Mouse (Mus musculus) cortical plate, adult 2 months (tissue): ENCODE measurements around the gene Tshz2. TPM values are rescaled to one million over a fixed set of nuclear protein-coding genes. Genes with fewer than 3 reads are reported as not detected.

Experiments used
- H3K27ac ChIP-seq: fragments of 200-500 bp; 2 replicates; pipeline ENCODE4 v1.5.1; 2012; ENCODE audit warnings: low read length, control low read depth, inconsistent platforms; ENCODE audit not compliant: insufficient read depth
- H3K4me1 ChIP-seq: fragments of 200-500 bp; 2 replicates; pipeline ENCODE4 v1.6.1; 2011; ENCODE audit warnings: low read length; ENCODE audit not compliant: control insufficient read depth, insufficient read depth
- H3K4me3 ChIP-seq: fragments of 200-500 bp; 2 replicates; pipeline ENCODE4 v1.5.1; 2011; ENCODE audit warnings: mild to moderate bottlenecking, low read length, control low read depth; ENCODE audit not compliant: insufficient read depth
- CTCF ChIP-seq: fragments of 200-500 bp; IDR thresholded peaks from 2 replicates; pipeline ENCODE4 v1.5.1; 2011; ENCODE audit warnings: mild to moderate bottlenecking, control low read depth, low read length; ENCODE audit not compliant: insufficient read depth; ENCODE audit errors: extremely low read depth
- POLR2A ChIP-seq: fragments of 200-500 bp; IDR thresholded peaks from 2 replicates; pipeline ENCODE4 v1.6.1; 2011; ENCODE audit warnings: mild to moderate bottlenecking, low read length, control low read depth; ENCODE audit not compliant: insufficient read depth; ENCODE audit errors: extremely low read depth
- polyA plus RNA-seq: library from polyadenylated mRNA; depleted of rRNA; stranded (reverse); fragments of >200 nt; gene quantifications from 2 replicates; pipeline ENCODE4 v1.2.3, GENCODE M21; 2012

Tshz2 gene
- polyA plus RNA-seq, 1 experiment = 46.5 TPM

- no peak overlapping the region for H3K4me3 ChIP-seq
- H3K4me1 ChIP-seq = no peaks in the 10 kb centered on the region
- H3K27ac ChIP-seq = no peak overlapping the region
- TF ChIP-seq CTCF = no peak
- TF ChIP-seq POLR2A = no peak
Observed at GRCm38 (mm10) chr2:169869468-169869867, 236.7 kb downstream of the Tshz2 start.

GRCm38 (mm10) chr2:169870503-169870902 lies 237.7 kb downstream of the Tshz2 start:
- H3K4me3 ChIP-seq = no peak overlapping the region

DNA sequence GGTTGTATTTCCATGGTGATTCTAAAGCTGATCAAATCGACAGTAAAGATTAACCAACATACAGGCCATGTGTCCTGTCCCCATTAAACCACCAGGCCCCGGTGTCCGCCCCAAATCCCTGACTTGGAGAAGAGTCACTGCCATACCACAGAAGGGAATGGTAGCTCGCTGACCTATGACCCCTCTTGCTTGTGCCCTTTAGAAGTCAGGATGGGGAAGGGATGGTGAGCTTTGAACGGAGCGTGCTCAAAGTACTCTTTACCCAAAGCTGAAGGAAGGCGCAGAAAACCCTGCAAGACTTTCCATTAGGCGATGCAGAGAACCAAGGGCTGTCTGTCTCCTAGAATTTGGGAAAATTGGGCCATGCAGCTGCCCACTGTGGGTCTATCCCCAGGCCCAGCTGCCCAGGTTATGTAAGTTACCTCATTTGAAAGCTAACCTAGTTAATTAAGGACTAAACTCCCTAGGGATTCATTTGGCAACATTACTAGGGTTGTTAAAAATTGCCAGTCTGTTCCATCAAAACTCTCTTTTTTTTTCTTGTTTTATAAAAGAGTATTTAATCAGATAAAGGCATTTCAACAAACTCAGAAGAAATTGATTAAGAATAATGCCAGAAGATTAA lies 238.7 kb downstream of the Tshz2 start:
- Histone ChIP-seq H3K4me1 (no peaks in the 10 kb centered on the region), H3K4me3 (no peak overlapping the region), H3K27ac (no peak overlapping the region)
- TF ChIP-seq CTCF = no peak
- no peak for TF ChIP-seq POLR2A

More at GRCm38 (mm10) chr2:169870503-169870902, 237.7 kb downstream of the Tshz2 start:
- H3K27ac ChIP-seq = no peak overlapping the region
- no peak for TF ChIP-seq CTCF
- no peak for TF ChIP-seq POLR2A
- no peaks in the 10 kb centered on the region for H3K4me1 ChIP-seq

DNA sequence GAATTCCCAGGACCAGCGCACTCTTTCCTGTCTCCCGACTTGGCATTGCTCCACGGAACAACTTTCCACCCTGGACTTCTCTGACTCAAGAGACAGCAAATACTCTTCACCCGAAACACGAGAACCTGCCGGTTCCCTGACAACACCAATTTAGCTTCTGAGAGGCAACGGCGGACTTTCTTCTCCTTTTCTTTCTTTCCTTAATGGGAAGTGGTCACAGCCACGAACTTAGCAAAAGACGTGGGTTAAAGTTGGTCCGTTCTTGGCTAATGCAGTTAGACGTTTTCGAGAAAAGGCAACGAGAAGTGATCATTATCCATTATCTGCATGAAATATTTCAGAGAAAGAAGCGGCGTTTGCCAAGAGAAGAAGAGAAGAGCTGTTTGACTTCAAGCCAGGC lies 240.6 kb downstream of the Tshz2 start:
- no peak overlapping the region for H3K4me3 ChIP-seq
- TF ChIP-seq CTCF = no peak
- no peak for TF ChIP-seq POLR2A
- H3K27ac ChIP-seq = no peak overlapping the region
- no peaks in the 10 kb centered on the region for H3K4me1 ChIP-seq

DNA sequence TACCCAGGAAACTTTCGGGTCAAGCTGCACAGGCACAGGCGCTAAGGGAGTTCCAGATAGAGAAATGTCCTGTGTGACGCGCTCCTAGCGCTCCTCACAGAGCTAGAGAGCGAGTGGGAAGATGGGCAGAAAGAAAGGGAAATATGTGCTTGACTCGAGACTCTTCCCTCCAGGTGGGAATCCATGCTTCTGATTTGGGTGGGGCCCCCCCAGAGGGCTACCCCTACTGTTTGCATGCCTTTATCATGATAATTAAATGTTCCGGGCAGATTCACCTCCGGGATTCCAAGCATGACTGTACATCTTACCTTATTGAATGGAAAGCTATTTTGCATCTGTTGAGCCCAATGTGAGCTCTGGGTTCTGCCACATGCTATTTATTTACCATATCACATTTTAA lies 255.1 kb downstream of the Tshz2 start:
- Histone ChIP-seq H3K4me3 (no peak overlapping the region), H3K27ac (no peak overlapping the region), H3K4me1 (no peaks in the 10 kb centered on the region)
- TF ChIP-seq POLR2A (no peak), CTCF (no peak)

DNA sequence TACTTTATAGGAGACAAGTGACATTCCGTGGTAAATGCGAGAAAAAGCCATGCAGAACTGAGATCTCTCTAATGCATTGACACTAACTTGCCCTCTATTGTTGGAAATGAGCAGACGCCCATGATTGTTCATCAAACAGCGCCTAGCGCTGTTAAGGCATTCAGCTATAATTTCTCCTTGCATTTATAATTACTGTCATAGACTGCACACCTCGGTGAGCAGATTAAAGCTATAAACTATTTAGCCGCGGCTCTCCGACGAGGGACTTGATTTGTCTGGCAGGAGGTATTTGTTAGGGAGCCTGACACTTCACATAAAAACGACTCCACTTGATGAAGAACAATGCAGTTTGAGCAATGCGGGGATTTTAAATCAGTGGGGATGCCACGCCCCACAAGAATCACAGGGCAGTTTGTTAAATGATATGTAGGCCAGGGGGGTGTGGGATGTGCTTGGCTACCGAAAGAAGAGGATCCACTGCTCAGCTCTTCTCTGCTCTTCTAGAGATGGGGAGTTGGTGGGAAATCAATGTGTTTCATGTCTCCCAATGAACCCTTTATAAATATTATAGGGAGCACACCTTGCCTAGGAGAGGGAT lies 259.7 kb downstream of the Tshz2 start:
- TF ChIP-seq POLR2A (no peak), CTCF (no peak)
- Histone ChIP-seq H3K4me3 (no peak overlapping the region), H3K27ac (no peak overlapping the region)

GRCm38 (mm10) chr2:169902896-169903295 lies 270.1 kb downstream of the Tshz2 start:
- Histone ChIP-seq H3K4me3 (no peak overlapping the region), H3K27ac (no peak overlapping the region), H3K4me1 (no peaks in the 10 kb centered on the region)
- TF ChIP-seq CTCF = no peak
- no peak for TF ChIP-seq POLR2A

More for the DNA sequence above, 259.7 kb downstream of the Tshz2 start:
- no peaks in the 10 kb centered on the region for H3K4me1 ChIP-seq

DNA sequence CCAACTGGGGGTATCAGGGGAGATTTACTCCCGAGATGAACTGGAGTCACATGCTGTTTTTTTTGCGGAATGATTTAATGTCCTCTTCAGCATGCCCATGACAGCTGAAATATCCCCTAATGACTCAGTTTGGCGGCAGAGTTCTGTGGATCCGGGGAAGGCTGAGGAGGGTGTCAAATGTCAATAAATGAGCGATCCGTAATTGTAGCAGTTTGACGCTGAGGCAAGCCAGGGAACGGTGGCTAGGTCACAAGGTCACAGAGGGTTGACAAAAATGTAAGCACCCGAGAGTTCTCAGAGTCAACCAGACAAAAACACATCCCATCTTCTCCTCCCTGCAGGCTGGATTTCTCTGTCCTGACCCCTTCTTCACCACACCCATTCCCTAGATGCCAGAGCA lies 273.6 kb downstream of the Tshz2 start:
- no peak overlapping the region for H3K27ac ChIP-seq
- H3K4me1 ChIP-seq = no peaks in the 10 kb centered on the region
- H3K4me3 ChIP-seq = no peak overlapping the region
- TF ChIP-seq CTCF (no peak), POLR2A (no peak)

- no peak for TF ChIP-seq POLR2A
- TF ChIP-seq CTCF = no peak
- no peaks in the 10 kb centered on the region for H3K4me1 ChIP-seq
- no peak overlapping the region for H3K27ac ChIP-seq
- H3K4me3 ChIP-seq = no peak overlapping the region
Observed at GRCm38 (mm10) chr2:169907979-169908378, 275.2 kb downstream of the Tshz2 start.

DNA sequence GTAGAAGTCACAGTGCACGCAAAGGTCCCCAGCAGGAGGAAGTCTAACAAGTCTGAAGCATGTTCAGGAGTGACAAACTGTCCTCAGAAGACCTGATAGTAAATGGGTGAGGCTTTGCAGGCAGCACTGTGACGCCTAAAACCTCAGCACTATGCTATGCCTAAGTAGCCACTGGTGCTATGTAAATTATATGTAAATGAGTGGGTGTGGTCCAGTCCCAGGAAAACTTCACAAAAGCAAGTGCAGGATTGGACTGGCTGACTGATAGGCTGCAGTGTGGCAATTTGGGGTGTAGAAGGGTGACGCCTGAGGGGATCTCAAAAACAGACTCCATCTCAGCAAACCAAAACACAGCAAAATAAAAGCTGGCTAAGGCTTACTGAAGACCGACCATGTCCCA lies 277.8 kb downstream of the Tshz2 start:
- Histone ChIP-seq H3K4me3 (no peak overlapping the region), H3K4me1 (no peaks in the 10 kb centered on the region), H3K27ac (no peak overlapping the region)
- TF ChIP-seq CTCF (no peak), POLR2A (no peak)

- no peak overlapping the region for H3K4me3 ChIP-seq
- H3K27ac ChIP-seq = no peak overlapping the region
- H3K4me1 ChIP-seq = no peaks in the 10 kb centered on the region
- TF ChIP-seq POLR2A (no peak), CTCF (no peak)
Observed at GRCm38 (mm10) chr2:169912826-169913225, 280.0 kb downstream of the Tshz2 start.
